Mouse (Mus musculus): ENCODE measurements around the gene Nup98. TPM values are rescaled to one million over a fixed set of nuclear protein-coding genes. Genes with fewer than 3 reads are reported as not detected.

Gene Nup98
- 46.6 and 46.9 TPM in 2 replicates for polyA plus RNA-seq (2016; fragmentation: Nextera tagmentation; extraction: Ambion mirVana)

DNA sequence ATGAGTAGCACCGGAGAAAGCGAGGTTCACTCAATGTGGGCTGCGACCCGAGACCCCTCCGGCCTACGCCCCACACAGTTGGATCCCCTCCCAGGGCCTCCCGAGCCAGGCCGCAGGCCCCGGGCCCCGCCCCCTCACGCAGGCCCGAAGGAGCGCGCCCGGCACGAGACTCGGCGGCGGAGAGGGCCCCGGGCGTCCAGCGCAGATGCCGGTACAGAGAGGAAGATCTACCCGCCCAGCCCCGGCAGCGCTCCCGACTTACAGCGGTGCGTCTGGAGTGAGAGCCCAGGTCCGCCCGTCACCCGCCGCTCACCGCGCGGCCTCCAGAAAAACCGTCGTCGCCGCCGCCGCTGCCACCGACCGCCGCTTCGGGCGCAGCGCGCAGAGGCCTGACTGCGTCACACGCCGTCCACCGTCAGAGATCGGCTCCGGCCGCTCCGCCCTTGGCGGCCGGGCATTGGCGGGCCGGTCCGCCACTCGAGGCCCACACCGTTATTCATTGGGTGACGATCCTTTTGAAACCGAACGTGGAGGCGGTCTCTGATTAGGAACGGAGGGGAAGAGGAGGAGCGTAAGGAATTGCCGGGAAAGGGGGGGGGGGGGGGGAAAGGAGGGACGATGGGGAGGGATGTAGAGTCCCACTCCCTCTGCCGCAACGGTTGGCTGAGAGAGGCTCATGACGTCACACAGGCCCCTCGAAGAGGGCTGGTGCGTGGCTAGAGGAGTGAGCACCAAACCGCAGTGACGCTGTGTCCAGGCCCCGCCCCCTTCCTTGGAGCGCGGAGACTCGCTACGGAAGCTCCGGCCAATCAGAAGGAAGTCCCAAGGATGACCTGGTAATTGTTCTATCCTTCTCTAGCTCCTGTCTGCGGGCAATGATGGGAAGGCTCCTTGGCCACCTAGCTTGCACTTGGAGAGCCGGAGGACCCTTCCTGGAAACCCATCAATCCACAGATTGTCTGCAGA, at the start of gene Nup98, which contains the start of gene Pgap2:
Gene Nup98, minus strand, starts transcription at position 421 of the 966 bp plus-strand sequence.
Gene Pgap2, plus strand, starts transcription at position 453 of the 966 bp plus-strand sequence.
- peak; percentile 99 for ATAC-seq (ENCODE audit: insufficient number of reproducible peaks, insufficient read depth, low FRiP score, low TSS enrichment)
- Histone ChIP-seq H3K4me2 (replicated peaks) (peak within 1 kb of the TSS; percentile 79), H3K36me3 (no peaks in the 10 kb centered on the region), H3K9ac (peak within 1 kb of the TSS; percentile 70), H3K27ac (peak within 1 kb of the TSS; percentile 87), H3K4me3 (peak within 1 kb of the TSS; percentile 77), H3K4me1 (peaks cover 3% of the 10 kb centered on the region), H3K27me3 (no peaks in the 10 kb centered on the region), H3K9me3 (no peaks in the 10 kb centered on the region)
- WGBS, result under 1% methylated on average over 73 of the region's 87 CpGs

DNA sequence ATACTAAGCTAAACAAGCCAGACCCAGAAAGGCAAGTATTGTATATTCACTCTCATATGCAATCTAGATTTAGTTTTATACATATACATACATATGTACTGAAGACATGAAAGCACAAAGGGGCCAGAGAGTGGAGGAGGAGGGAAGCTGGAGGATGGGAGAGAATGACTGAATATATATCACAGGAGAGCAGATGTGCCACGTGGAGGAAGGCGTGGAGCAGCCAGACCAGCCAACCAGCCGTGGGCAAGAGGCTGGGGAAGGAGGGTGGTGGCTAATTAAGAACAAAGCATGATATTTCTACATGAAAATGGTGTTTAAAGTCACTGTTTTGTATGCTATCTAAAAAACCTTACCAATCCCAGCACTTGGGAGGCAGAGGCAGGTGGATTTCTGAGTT, 48.8 kb upstream of the Nup98 start:
- Histone ChIP-seq H3K27ac (no peak overlapping the region), H3K9ac (no peak overlapping the region), H3K4me1 (no peaks in the 10 kb centered on the region), H3K4me3 (no peak overlapping the region), H3K36me3 (no peaks in the 10 kb centered on the region), H3K27me3 (no peaks in the 10 kb centered on the region), H3K4me2 (replicated peaks) (no peak overlapping the region), H3K9me3 (no peaks in the 10 kb centered on the region)
- 75% methylated on average over 3 of the region's 3 CpGs for WGBS
- no peak for ATAC-seq (ENCODE audit: insufficient number of reproducible peaks, insufficient read depth, low FRiP score, low TSS enrichment)

DNA sequence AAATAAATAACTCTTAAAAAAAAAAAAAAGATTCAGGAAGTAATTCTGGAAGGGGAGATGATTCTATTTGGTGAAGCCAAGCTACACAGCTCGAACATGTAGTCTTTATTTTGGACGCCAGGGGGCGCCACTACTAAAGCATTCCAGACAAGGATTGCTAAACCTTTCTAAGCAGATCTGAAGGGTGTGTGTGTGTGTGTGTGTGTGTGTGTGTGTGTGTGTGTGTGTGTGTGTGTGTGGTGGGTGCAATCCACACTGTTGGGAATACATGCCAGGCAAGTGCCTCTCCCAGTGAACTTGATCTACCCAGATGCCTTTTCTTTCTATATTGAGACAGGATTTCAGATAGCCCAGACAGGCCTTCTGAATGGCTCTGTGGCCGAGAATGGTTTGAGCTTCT, 48.2 kb upstream of the Nup98 start:
- no peaks in the 10 kb centered on the region for H3K4me1 ChIP-seq
- H3K36me3 ChIP-seq, result no peaks in the 10 kb centered on the region
- no peaks in the 10 kb centered on the region for H3K9me3 ChIP-seq
- ATAC-seq (ENCODE audit: insufficient number of reproducible peaks, insufficient read depth, low FRiP score, low TSS enrichment), result no peak
- H3K27ac ChIP-seq, result no peak overlapping the region
- no peaks in the 10 kb centered on the region for H3K27me3 ChIP-seq
- WGBS, result 17% methylated on average over 4 of the region's 4 CpGs
- H3K9ac ChIP-seq, result no peak overlapping the region
- no peak overlapping the region for H3K4me3 ChIP-seq
- H3K4me2 ChIP-seq (replicated peaks), result no peak overlapping the region

DNA sequence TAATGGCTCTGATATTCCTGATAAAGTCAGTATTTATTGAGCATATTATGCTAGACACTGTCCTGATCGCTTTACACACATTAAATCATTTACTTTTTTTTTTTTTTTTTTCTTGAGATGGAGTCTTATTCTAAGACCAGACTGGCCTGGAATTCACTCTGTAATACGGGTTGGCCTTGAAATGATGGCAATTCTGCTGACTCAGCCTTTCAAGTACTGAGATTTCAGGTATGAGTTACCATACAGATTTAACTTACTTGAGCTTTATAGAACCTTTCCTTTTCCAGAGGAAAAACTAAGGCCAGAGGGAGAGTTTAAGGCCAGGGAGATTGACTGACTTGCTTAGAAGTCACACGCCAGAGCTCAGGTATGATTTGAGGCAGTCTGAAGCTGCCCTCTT, 46.7 kb upstream of the Nup98 start:
- Histone ChIP-seq H3K9ac (no peak overlapping the region), H3K27ac (no peak overlapping the region), H3K4me1 (no peaks in the 10 kb centered on the region), H3K4me3 (no peak overlapping the region), H3K27me3 (no peaks in the 10 kb centered on the region), H3K4me2 (replicated peaks) (no peak overlapping the region), H3K36me3 (no peaks in the 10 kb centered on the region), H3K9me3 (no peaks in the 10 kb centered on the region)
- no peak for ATAC-seq (ENCODE audit: insufficient number of reproducible peaks, insufficient read depth, low FRiP score, low TSS enrichment)
- WGBS, result 80% methylated on average over 3 of the region's 3 CpGs

- WGBS, result 80% methylated on average over 3 of the region's 3 CpGs
Measured at GRCm38 (mm10) chr7:102255954-102256353, 46.0 kb upstream of the Nup98 start, which contains the start of gene Rhog. Gene Rhog, minus strand, starts transcription at chr7:102256054.

GRCm38 (mm10) chr7:102253631-102254030, 43.7 kb upstream of the Nup98 start:
- H3K36me3 ChIP-seq, result no peaks in the 10 kb centered on the region
- 88% methylated on average over 1 of the region's 1 CpGs for WGBS
- no peak overlapping the region for H3K4me3 ChIP-seq
- no peak for ATAC-seq (ENCODE audit: insufficient number of reproducible peaks, insufficient read depth, low FRiP score, low TSS enrichment)
- no peaks in the 10 kb centered on the region for H3K9me3 ChIP-seq
- no peak overlapping the region for H3K4me2 ChIP-seq (replicated peaks)
- no peak overlapping the region for H3K9ac ChIP-seq
- peaks cover 7% of the 10 kb centered on the region for H3K4me1 ChIP-seq
- no peaks in the 10 kb centered on the region for H3K27me3 ChIP-seq
- no peak overlapping the region for H3K27ac ChIP-seq

More at GRCm38 (mm10) chr7:102255954-102256353, 46.0 kb upstream of the Nup98 start, which contains the start of gene Rhog:
- Histone ChIP-seq H3K36me3 (no peaks in the 10 kb centered on the region), H3K9me3 (no peaks in the 10 kb centered on the region), H3K27ac (no peak within 1 kb of the TSS), H3K4me2 (replicated peaks) (no peak within 1 kb of the TSS), H3K4me1 (no peaks in the 10 kb centered on the region), H3K4me3 (no peak within 1 kb of the TSS), H3K27me3 (no peaks in the 10 kb centered on the region), H3K9ac (no peak within 1 kb of the TSS)
- no peak for ATAC-seq (ENCODE audit: insufficient number of reproducible peaks, insufficient read depth, low FRiP score, low TSS enrichment)

- Histone ChIP-seq H3K27ac (peak overlapping the region; percentile 93), H3K9ac (peak overlapping the region; percentile 74), H3K4me1 (peaks cover 36% of the 10 kb centered on the region), H3K36me3 (no peaks in the 10 kb centered on the region), H3K4me3 (peak overlapping the region; percentile 65), H3K9me3 (no peaks in the 10 kb centered on the region), H3K4me2 (replicated peaks) (peak overlapping the region; percentile 70), H3K27me3 (no peaks in the 10 kb centered on the region)
- WGBS, result 1% methylated on average over 33 of the region's 33 CpGs
- peak; percentile 76 for ATAC-seq (ENCODE audit: insufficient number of reproducible peaks, insufficient read depth, low FRiP score, low TSS enrichment)
Measured at GRCm38 (mm10) chr7:102250631-102251214, 40.7 kb upstream of the Nup98 start.

DNA sequence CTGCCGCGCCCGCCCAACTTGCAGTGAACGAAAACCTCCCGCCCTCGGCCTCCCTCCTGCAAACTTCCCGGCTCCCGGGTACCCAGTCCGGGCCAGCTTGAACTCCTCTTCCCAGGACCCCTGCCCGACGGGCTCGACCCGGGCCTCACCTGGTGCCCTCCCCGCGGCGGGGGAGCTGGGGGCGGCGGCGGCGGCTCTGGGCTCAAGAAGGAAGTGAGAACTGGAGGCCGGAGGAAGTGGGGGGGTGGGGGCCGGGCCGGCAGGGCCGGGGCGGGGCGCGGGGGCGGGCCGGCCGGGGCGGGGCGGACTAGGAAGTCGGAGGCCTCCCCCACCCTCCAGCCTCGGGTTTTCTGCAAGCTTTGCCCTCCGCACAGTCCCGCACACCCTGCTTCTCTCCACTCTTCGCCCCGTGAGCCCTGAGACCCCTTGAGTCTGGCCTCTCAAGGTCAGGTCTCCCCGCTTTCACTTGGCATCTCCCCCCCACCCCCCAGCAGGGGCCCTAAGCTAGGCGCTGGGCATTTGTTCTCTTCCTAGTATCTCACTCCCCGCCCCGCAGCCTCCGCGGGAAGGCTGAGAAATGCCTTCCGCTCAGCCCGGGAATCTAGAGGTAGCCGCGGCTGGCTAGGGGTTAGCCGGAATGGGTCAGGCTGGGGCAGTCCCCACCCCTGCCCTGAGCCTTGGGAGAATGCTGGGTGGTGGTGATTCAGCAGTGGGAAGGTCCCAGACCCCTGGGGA, 40.1 kb upstream of the Nup98 start:
- Histone ChIP-seq H3K27ac (peak overlapping the region; percentile 93), H3K9me3 (no peaks in the 10 kb centered on the region), H3K4me1 (peaks cover 39% of the 10 kb centered on the region), H3K27me3 (no peaks in the 10 kb centered on the region), H3K4me2 (replicated peaks) (peak overlapping the region; percentile 70), H3K9ac (peak overlapping the region; percentile 74), H3K36me3 (no peaks in the 10 kb centered on the region), H3K4me3 (peak overlapping the region; percentile 65)
- under 1% methylated on average over 38 of the region's 49 CpGs for WGBS
- peak; percentile 78 for ATAC-seq (ENCODE audit: insufficient number of reproducible peaks, insufficient read depth, low FRiP score, low TSS enrichment)

GRCm38 (mm10) chr7:102249531-102249895, 39.5 kb upstream of the Nup98 start:
- peak; percentile 19 for ATAC-seq (ENCODE audit: insufficient number of reproducible peaks, insufficient read depth, low FRiP score, low TSS enrichment)
- no peaks in the 10 kb centered on the region for H3K27me3 ChIP-seq
- H3K36me3 ChIP-seq, result no peaks in the 10 kb centered on the region
- H3K9me3 ChIP-seq, result no peaks in the 10 kb centered on the region
- peak overlapping the region; percentile 65 for H3K4me3 ChIP-seq
- WGBS, result under 1% methylated on average over 23 of the region's 23 CpGs
- peak overlapping the region; percentile 74 for H3K9ac ChIP-seq
- peak overlapping the region; percentile 70 for H3K4me2 ChIP-seq (replicated peaks)
- H3K27ac ChIP-seq, result peak overlapping the region; percentile 93
- H3K4me1 ChIP-seq, result peaks cover 39% of the 10 kb centered on the region

DNA sequence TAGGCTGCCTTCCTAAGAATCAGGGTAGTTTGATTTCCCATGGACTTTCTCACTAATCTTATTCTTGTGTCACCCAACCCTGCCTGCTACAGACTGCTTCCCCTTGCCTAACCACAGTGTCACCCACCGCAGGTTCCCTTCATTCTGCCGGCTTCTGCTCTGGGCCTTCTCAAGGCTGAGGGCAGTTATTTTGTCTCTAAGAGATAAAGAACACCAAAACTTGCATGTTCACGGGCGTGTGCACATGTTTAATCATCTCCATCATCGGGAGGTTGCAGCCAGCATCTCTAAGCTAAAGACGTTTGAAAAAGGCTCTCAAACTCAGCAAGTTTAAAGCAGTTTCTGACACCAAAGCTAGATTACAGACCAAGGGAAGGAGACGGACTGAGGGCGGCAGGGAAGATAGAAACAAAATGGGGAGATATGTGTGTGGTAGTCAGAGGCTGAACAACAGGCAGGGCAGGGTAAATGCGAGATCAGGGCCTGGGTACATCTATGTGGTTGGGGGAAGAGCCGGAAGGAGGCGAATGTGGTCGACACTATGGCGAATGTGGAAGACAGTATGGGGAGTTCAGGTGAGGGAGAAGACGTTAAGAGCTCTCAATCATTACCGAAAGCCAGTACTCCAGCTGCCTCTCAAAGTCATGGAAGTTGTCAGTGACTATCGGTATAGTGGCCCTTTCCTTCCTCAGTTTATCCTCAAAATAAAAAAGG, 38.9 kb upstream of the Nup98 start:
- Histone ChIP-seq H3K27me3 (no peaks in the 10 kb centered on the region), H3K27ac (peak overlapping the region; percentile 93), H3K36me3 (no peaks in the 10 kb centered on the region; the same call in 1 of the 2 replicates), H3K4me3 (peak overlapping the region; percentile 65), H3K4me1 (peaks cover 39% of the 10 kb centered on the region), H3K4me2 (replicated peaks) (peak overlapping the region; percentile 70), H3K9ac (peak overlapping the region; percentile 74), H3K9me3 (no peaks in the 10 kb centered on the region)
- no peak for ATAC-seq (ENCODE audit: insufficient number of reproducible peaks, insufficient read depth, low FRiP score, low TSS enrichment)
- 25% methylated on average over 16 of the region's 16 CpGs for WGBS

All from embryonic facial prominence, embryonic 12.5 days (tissue).